Mouse (Mus musculus): ENCODE measurements at regions not wholly inside any gene's neighbourhood (a gene's known extent, or its start where the extent isn't known, plus 50 kb on each side); places are given as distances from the start of the nearest gene placed in this dataset.
A peak's percentile ranks its signal among the peaks of the same experiment; 100 is the strongest.

DNA sequence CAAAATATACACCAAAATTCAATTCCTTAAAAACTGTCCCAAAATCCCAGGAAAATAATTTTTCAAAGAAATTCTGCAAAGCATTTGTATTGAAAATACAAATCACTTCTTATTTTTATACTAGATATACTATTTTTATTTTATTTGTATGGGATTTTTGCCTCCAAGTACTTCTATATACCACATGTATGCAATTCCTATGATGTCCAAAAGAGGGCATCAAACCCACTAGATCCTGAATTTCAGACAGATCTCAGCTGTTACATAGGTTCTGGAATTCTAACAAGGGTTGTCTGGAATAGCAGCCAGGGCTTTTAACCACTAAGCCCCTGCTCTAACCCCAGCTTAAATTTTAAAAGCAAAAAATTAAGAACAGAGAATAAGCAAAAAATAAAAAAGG lies 185.2 kb upstream of the Dgkb start:
- no peak for DNase-seq (ENCODE audit: low spot score in 2 of 2)

DNA sequence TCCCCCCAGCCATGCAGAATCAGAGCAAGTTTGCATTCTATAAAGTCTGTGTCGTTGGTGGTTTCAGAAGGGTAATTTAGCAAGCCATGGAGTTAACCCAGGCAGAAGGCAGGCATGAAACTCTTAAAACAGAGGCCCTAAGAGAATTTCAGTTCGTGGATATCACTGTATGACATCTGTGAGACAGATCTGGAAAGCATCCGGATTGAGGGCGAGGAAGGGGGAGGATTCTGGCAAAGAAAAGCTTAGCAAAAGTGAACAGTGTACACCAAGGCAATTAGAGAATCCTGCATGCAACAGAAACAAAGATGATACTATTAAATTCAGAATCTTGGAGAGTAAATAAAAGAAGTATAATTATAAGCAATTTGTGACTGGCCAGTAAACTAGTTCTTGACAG lies 184.2 kb upstream of the Dgkb start:
- DNase-seq (ENCODE audit: low spot score in 2 of 2) = peak; percentile 22 to 67

DNA sequence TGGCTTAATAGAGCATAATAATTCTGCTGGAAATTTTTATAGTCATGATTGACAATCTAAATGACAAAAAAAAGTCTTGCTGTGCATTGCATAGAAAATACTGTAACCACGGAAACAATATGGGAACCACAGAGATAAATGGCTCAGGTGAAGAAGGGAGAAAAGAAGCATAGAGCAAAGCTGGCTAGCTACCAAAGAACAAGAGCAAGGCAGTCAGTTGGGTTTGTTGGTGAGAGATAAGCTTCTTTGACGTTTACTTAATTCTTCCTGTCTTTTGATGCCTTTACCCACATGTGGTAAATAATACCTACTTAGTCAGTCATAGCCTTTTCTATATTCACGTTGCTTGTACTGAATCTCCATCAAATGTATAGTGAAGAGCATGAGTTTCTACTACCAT lies 171.3 kb upstream of the Dgkb start:
- no peak for DNase-seq (ENCODE audit: low spot score in 2 of 2)

DNA sequence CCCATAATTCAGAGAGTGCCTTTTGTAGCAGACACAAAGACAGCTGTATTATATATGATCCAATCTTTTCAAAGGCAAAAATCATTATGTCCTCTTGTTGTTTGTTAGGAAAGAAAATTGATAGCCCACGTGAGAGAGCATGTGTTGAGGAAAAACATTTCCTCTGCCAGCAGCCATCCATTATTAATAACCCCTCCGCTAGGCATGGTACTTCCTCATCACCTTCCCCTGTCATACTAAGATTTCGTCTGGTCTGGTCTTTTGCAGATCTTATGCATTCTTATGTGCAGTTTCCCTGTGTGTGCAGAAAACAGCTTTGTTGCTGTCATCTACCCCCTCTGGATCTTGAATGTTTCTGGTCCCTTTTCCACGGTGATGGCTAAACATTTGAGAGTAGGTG lies 164.2 kb upstream of the Dgkb start:
- DNase-seq (ENCODE audit: low spot score in 2 of 2) = no peak

DNA sequence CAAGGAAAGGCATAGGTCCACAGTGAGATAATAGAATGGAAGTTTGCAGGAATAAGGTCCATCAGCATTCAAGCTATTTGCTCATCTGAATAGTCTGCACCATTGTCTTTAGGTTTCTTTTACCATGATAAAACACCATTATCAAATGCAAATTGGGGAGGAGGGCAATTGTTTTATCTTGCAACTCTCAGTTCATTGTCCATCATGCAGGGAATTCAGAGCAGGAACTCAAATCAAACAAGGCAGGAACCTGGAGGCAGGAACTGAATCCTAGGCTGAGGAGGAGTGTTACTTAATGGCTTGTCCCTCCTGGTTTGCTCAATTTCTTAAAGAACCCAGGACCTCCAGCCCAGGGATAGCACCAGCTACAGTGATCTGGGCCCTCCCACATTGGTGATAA lies 163.3 kb upstream of the Dgkb start:
- no peak for DNase-seq (ENCODE audit: low spot score in 2 of 2)

DNA sequence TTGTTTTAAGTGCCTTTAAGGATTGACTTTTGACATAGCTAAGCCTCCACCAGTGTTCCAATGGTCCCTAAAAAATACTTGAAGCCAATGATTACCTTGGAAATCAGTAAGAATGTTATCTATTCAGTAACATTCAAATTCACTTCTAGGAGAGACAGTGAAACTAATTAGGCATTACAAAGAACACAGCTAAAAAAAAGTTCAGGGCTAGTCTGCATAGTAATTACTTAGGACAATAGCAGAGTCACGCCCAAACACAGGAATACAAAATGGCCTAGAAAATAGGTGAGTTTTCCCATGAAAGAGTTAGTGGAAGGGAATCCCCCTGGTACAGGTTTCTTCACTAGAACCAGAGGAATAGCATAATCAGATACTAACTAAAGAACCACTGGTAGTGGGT lies 157.5 kb upstream of the Dgkb start:
- DNase-seq (ENCODE audit: low spot score in 2 of 2) = no peak

DNA sequence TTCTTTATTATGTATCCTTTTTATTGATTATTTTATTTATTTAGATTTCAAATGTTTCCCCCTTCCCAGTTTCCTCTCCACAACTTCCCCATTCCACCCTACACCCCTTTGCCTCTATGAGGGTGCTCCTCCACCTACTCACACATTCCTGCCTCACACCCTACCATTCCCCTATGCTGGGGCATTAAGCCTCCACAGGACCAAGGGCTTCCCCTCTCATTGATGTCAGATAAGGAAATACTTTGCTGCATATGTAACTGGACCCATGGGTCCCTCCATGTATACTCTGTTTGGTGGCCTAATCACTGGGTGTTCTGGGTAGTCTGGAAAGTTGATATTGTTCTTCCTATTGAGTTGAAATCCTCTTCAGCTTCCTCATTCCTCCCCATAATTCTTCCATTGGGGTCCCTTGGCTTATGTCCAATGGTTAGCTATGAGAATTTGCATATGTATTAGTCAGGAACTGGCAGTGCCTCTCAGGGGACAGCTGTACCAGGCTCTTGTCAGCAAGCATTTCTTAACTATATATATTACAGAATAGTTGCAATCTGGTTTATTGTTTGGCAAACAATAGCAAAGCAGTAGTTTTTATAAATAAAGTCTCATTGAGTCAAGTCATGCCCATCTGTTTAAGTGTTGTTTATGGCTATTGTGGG lies 134.9 kb upstream of the Dgkb start:
- DNase-seq (ENCODE audit: low spot score in 2 of 2) = no peak

DNA sequence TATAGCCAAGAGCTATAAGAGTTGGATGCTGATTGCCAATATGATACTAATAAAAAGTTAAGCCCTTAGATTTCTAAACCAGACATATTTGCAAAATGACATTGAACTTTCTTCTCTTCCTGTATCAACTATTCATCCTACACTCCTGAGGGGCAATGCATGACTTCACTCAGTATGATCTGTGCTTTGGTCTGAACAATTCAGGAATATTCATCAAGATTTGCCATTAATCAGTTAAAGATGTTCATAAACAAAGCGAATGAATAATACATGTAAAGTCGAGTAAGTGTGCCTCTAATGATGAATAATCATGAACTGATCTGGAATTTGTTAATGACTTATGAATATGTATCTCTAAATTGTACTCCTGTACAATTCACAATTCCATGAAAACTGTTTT lies 124.9 kb upstream of the Dgkb start:
- no peak for DNase-seq (ENCODE audit: low spot score in 2 of 2)

Measured in layer of hippocampus, adult 18-20 months (tissue).